Mouse (Mus musculus) lung, adult 18-20 months (tissue): ENCODE results near the gene Rpl10a.
A peak's percentile ranks its signal among the peaks of the same experiment; 100 is the strongest.
"Not testable (repeated sequence)": the region's sequence is repeated elsewhere in the genome, so short reads cannot be mapped to it uniquely, and the experiment has no call there.

Experiments
- DNase-seq, 2 experiments: peaks; one replicate each; pipeline ENCODE4 v3.0.0; 2022; ENCODE audit warnings: mixed read lengths in 2 of 2

The Rpl10a gene

GRCm38 (mm10) chr17:28308297-28309195, 19.7 kb upstream of the Rpl10a start:
- DNase-seq, result peak; percentile 86 to 90

- no peak for DNase-seq
Measured at GRCm38 (mm10) chr17:28310831-28311230, 17.4 kb upstream of the Rpl10a start.

GRCm38 (mm10) chr17:28311366-28312132, 16.7 kb upstream of the Rpl10a start:
- no peak for DNase-seq

DNA sequence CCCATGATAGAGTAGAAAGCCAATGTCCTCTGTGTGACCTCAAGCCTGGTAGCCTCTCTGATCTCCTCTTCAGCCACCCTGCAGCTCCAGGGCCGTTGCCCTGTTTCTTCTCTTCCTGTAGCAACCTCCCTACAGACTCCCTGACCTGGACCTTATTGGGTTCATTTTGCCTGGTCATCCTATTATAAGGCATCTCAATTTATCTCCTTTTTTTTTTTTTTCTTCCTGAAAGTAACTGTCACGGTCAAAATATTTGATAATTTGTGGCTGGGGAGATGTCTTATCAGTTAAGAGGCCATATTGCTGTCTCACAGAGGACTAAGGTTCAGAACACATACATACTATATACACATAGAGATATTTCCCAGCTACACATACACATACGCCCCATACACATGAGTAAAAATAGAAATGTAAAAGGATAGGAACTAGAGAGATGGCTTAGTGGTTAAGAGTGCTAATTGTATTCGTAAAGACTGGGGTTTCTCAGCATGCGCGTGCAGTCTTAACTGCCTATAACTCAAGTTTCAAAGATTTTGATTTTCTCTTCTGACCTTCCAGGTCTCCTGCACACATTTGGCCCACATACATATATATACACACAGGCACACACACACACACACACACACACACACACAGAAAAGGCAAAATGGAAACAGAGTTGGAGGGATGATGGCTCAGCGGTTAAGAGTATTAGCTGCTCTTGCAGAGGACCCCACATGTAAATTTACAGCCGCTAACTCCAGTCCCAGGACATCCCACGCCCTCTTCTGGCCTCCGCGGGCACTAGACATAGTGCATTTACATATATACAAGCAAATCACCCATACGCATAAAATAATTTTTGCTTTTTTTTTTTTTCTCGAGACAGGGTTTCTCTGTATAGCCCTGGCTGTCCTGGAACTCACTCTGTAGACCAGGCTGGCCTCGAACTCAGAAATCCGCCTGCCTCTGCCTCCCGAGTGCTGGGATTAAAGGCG, 15.7 kb upstream of the Rpl10a start:
- peak in 1 of 2 experiments; percentile 37 for DNase-seq

DNA sequence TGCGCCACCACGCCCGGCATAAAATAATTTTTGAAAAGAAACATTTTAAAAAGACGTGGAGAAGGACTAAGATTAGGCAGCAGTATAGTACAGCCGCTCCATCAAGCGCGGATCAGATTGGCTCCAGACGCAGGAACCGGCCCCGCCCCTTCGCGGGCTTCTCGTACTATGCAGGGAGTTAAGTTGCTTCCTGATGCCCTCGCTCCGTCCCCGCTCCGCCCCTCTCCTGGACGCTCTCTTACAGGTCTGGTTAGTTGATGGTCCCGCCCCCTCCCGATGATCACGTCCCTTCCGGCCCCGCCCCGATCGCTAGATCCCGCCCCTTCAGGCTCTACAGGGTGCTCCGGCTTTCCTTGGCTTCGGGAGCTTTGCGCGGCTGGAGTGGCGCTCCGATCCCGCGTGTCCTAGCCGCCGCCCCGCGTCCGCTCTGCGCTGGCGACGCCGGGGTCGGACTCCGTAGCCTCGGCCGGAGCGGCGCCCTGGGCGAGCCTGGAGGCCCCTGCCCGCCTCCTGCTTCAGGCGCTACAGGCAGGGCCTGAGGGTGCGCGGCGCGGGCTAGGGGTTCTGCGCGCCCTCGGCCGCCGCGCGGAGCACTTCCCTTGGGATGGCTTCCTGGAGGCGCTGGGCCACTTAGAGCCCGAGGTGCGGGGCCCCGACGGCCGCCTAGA, 14.9 kb upstream of the Rpl10a start, which contains the start of gene Fance:
TSS of gene Fance (plus strand) at position 308 of the 668 bp plus-strand sequence.
- DNase-seq, result peak; percentile 97 to 98

- DNase-seq, result no peak
Measured at GRCm38 (mm10) chr17:28313880-28314225, 14.4 kb upstream of the Rpl10a start.

DNA sequence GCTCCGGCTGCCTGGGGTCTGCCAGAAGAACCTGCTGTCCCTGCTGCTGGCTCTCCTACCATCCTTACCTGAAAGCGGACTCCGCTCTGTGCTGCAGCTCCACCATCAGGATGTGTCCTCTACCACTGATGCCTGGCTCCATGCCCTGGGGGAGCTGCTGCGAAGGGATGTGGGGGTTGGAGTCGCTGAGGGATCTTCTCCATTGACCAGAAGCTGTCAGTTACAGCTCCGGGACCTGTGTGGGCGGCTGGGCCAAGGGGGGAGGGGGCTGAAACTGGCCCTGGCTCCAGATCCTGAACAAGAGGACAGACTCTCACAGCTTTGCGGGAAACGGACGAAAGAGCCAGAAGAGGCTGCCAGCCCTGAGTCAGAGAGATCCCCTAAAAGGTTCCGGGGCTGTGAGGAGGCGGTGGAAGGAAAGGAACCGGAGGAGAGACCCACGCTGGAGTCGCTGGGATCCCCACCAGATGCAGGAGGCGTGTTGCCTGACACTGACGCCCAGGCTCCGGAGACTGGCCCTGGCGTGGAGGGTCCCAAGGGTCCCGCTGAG, 12.6 kb upstream of the Rpl10a start:
- no peak for DNase-seq

- no peak for DNase-seq
Measured at GRCm38 (mm10) chr17:28316476-28316875, 11.8 kb upstream of the Rpl10a start.

- no peak for DNase-seq
Measured at GRCm38 (mm10) chr17:28317091-28317490, 11.2 kb upstream of the Rpl10a start.

GRCm38 (mm10) chr17:28317725-28318124, 10.5 kb upstream of the Rpl10a start:
- DNase-seq, result no peak

DNA sequence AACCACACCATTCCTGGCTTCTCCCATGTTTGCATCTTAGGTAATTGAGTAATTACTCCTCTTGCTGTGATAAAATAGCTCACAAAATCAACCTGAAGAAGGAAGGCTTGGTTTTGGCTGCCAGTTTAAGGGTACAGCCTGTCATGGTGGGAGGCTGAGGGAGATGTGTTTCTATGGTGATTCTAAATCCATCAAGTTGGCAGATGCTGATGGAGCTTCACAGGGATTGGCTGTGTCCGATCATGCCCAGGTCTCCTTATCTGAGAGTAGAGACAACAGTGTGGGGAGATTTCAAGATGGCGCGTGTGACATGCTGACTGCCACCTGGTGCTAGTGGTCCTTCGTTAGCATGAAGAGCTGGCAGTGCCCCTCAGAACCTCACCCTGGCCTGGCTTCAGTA, 6.6 kb upstream of the Rpl10a start:
- no peak for DNase-seq

DNA sequence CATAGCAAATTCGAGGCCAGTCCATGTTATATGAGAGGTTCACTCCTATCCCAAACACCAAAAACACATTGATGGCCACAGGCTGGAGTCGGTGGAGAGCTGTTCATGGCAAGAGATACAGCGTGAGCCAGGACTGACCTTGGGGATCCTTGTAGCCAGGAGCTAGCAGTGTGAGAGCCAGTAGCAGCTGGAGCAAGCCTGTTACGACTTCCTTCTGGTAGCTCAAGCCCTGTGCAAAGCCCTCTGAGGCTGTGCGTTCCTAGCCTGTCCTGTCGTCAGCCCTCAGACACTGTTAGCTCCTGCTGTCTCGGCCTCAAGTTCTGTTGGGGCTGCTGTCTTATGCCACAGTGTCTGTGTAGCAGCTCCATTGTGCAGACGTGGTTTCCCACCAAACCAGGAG, 4.5 kb upstream of the Rpl10a start:
- DNase-seq, result no peak

DNA sequence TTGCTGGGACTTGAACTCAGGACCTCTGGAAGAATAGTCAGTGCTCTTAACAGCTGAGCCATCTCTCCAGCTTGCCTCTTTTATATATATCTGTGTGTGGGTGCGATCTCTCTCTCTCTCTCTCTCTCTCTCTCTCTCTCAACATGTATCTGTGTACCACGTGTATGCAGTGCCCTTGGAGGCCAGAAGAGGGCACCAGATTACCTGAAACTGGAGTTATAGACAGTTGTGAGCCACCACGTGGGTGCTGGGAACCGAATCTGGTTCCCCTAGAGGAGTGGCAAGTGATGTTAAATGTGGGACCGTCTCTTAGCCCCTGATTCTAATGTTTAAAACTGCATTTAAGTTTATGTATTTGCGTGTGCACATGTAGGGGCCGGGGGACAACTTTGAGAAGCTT, 3.9 kb upstream of the Rpl10a start:
- not testable (repeated sequence) for DNase-seq

GRCm38 (mm10) chr17:28325751-28326150, 2.5 kb upstream of the Rpl10a start:
- DNase-seq, result no peak

- DNase-seq, result no peak
Measured at GRCm38 (mm10) chr17:28326951-28327350, 1.3 kb upstream of the Rpl10a start.

DNA sequence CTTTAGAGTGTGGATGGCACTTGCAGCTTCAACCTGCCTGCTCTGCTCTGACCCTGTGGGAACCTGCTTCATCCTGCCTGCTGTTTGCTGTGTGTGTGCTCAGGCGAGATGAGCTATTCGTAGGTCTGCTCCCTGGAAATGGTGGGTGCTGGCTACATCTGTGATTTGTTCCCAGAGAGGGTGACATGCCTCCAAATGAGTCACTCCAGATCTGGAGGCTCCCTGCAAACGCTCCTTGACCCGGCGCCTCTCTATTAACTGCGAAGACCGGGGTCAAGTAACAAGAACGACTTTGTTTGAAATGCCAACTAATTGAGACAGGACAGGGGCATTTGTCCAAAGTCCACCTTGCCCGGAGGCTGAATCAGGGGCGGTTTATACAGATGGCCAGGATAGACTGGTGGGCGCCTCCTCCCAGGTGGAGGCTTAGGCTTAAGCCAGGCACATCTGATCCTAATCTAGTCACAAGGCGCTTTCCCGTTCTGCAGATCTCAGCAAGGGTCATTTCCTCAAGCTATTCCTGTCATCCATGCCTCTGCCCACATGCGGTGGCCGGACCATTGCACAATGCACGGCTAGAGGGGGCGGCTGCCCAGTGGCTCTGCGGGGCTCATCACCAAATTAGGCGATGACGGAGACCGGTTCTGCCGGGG, 472 bp upstream of the Rpl10a start:
- DNase-seq, result no peak

- DNase-seq, result peak in 1 of 2 experiments; percentile 51
Measured at GRCm38 (mm10) chr17:28328946-28329345, 675 bp downstream of the Rpl10a start.

DNA sequence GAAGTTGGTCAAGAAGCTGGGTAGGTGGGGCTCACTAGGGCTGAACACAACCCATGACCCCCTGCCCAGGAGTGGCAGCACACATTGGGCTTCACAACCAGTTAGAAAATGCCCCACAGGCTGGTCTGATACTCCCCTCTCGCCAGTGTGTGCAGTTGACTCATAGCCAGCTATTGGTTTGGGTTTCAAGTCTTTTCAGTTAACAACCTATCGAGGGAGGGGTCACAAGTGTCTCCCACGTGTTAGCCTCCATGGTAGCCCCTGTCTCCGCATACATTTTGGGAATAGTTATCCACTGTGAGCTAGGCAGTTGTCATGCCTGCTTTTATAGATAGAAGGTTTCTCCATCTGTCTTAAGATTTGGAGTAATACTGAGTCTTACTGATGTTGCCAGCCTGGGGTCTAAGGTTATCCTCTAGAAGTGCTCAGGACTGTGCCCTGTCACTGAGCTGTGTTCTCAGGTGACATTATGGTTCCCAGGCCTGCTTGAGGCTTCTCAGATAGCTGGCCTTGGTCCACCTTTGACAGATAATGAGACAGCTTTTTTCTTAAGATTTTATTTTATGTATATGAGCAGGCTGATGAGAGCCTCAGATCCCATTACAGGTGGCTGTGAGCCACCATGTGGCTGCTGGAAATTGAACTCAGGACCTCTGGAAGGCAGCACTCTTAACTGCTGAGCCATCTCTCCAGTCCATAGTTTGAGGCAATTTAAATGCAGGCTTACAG, 1.4 kb downstream of the Rpl10a start:
- no peak for DNase-seq

DNA sequence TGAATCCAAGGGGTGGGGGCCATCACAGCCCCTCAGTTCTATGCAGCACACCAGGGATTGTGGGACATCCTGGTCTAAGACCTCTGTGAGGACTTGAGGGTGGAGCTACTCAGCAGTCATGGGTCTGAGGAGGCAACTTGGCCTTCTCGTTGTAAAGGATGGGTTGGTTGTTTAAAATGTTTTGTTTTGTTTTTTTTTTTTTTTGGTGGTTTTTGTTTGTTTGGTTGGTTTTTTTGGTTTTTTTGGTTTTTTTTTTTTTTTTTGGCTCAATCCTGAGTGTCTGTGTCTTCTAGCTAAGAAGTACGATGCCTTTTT, 1.9 kb downstream of the Rpl10a start:
- no peak for DNase-seq

GRCm38 (mm10) chr17:28330590-28330989, 2.3 kb downstream of the Rpl10a start:
- not testable (repeated sequence) for DNase-seq
